Mouse (Mus musculus): ENCODE results near the gene Ehbp1.

The Ehbp1 gene

DNA sequence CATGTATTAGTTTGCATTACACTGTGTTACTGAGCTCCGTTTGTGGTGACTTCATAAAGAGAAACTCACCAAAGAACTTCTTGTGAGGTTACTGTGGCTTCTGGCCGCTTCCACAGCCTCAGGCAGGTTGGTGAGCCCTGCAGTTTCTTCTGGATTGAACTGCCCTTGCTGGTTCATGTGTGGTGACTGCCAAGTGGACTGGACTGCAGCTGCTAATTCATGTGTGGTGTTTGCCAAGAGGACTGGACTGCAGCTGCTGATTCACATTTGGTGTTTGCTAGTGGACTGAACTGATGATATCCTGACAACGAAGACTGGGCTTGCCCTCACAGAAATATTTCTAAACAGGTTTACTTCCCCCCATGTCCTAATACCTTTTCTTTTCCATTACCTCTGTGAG lies 65.4 kb downstream of the Ehbp1 start:
- no peak for DNase-seq

DNA sequence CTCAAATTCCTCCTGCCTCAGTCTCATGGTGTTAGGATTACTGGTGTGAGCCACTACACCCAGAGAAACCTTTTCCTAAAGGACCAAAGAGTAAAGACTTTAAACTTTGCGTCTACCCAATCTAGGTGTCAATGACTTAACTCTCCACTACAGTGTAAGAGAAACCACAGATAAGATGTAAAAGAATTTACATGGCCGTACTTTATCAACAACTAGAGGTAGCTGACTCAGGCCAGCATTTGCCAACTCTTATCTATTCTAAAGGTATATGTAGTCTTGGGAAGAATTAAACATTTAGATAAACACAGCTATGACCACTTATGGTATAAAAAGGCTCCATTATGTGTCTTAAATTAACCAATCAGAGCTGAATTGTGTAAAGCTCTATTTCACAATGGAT lies 67.9 kb downstream of the Ehbp1 start:
- DNase-seq, result no peak

DNA sequence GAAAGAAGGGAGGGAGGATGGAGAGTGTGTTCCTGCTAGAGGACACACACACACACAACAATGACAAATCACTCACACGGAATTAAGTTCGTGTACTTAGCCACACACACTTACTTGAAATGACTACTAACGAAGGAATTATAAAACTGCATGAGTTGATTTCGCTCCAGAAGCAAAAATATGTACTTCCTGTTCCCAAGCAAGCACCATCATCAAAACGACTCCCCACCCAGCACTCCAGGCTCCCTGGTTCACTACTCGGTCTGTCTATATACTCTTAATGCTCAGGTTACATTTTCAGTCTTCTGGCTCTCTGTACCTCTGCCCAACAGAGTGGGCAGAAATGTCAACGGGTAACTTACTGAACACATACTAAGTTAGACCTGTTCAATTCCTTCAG lies 68.7 kb downstream of the Ehbp1 start:
- DNase-seq, result no peak

DNA sequence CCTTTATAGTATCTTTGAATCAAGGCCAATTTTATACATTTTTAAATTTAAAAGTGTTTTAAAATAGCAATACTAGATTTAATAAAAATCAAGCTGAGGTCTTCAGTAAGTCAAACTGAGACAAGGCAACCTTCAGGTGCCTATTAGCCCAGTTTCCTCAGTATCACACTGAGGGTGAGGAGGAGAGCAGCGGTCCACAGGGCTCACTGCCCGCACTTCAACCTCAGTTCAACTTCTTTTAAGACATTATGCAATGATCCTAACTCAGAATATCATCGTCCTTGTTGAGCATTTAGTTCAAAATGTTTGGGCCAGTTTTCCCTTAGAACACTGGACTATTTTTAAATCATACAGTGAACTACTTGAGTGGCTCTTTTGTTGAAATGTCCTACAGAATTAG lies 70.2 kb downstream of the Ehbp1 start:
- DNase-seq, result no peak

DNA sequence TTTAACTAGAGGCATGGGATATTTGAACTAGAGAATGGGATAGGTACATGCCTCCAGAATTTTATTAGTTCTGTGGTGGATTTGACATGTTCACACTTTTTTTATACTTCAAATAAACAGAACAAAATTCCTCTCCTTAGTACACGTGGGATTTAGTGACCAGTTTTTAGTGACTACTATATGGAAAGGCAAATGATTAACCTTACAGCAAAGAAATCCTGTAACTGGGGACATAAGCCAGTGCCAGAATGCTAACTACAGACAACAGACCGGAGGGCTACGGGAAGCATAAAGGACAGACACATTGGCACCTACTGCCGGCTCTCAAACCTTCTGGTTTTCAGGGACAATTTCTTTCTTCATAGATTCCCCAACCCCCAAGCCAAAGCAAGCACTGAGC lies 72.4 kb downstream of the Ehbp1 start:
- DNase-seq, result no peak

DNA sequence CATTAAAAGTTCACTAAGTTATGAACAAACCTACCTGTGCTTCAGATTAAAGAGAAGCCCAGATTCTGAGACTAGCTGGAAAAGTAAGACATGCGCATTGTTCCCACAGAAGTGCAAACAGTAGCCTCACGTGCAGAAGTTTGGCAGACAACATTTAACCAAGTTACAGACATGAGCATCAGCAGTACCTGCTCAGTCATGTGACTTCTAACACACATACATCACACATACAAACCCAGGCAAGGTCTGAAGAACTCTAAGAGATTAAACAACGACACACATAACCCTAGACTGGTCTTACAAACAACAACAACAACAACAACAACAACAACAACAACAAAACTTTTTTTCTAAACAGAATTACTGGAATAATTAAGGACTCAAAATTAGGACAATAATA lies 72.9 kb downstream of the Ehbp1 start:
- no peak for DNase-seq

DNA sequence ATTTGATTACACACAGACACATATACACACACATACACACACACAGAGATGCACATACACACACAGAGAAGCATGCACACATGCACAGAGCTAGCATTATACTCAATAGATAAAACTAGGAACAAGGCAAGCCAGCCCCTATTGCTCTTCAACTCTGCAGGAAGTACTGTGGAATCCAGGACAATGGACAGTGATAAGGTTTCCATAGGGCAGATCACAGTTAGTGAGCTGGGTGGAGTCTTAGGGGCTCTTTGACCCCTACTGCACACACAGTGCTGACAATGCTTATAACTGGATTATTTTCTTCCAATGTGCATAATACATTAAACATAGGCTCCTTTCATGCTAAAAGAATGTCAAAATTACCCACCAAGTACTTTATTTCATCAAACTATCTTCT lies 75.1 kb downstream of the Ehbp1 start:
- no peak for DNase-seq

DNA sequence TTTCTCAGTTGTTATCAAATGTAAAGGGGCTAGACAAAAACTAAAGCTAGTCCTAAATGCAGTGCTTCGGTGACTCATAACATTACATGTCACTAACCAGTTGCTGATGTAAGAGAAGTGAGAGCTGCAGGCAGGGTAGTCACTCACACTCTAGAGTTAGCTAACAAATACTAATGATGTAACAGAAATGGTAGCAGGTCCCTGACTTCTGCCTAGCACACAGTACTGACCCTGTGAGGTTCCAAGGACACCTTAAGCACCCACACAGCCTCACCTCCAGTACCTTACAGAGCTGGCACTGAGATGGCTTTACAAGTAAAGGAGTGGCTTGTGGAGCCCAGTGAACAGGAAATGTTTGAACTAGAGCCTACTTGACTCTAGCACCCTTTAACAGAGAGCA lies 86.7 kb downstream of the Ehbp1 start:
- DNase-seq, result no peak

DNA sequence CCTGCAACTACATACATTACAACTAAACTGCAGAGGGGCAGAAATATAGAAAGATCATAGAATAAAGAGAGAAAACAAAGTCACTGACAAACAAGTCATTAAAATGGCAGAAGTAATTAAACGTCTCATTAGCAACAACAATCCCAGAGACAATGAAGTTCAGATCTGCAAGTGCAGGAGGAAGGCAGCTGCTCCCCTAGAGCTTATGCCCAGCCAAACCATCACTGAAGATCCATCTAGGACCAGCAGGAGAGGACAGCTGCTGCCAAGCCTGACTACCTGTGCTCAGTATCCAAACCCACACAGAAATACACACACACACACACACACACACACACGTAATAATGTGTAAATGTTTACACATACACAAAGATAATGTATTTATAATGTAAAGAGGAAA lies 92.7 kb downstream of the Ehbp1 start:
- DNase-seq, result no peak

DNA sequence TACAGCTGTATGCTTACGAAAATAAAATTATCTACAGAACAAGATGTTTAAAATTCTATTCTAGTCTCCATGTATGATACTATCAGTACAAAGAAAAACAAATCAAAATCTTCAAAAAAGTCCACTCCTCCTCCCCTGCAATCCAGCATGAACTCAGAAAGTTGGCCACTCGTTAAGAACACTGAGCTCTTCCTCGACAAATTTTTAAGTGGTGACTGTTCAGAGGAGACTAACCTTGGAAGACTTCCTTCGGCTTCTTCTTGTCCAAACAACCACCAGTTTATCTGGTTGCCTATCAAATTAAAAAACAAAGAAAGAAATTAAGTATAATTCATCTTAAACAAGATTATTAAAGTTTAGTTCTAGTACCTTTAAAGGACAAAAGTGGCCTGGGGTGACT lies 94.4 kb downstream of the Ehbp1 start:
- DNase-seq, result no peak

DNA sequence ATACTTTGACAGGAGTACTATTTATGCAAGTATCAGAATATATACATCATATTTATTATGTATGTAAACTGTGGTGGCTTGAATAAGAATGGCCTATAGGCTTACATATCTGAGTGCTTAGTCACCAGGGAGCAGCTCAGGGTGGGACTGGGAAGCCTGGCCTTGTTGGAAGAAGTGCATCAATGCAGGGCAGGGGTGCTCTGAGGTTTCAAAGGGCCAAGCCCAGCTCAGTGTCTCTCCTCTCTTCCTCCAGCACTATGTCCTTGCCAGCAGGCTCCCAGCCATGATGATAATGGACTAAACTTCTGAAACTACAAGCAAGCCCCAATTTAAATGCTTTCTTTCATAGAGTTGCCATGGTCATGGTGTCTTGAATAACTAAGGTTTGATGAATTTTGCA lies 95.0 kb downstream of the Ehbp1 start:
- DNase-seq, result no peak

DNA sequence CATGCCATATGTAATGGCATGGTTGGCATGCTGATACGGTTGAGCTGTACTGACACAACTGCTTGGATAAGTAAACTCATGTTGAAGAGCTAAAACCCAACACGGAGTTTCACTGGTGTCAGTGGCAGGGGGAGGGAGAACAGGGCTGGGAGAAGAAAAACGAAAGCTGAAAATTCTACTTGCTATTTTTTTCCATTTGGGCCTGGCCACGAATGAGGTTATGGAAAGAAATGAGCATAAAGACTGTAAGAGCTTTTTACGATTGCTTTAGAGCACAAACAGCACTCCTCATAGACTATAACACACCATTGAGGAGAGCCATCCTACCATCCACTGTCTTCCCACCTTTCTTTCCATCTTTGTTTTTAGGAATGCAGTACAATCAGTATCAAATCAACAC lies 106.5 kb downstream of the Ehbp1 start:
- DNase-seq, result no peak

DNA sequence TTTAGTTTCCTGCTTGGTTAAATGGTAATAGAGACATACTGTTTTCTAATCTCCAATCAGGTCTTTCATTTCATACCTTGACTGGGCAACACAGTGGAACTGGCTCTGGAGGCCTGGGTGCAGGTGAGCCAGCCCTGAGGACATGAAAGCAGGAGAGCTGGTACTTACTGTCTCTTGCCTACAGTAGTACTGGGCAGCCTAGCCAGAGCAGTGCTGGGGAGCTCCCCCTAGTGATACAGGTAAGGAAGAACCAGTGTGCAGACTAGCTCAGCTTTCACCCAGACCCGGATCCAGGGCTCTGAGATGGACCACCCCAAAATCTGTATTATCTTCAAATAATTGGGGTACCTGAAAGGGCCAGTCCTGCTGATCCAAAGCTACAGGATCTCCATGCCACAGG lies 107.4 kb downstream of the Ehbp1 start:
- peak in 1 of 2 experiments; percentile 11 for DNase-seq

DNA sequence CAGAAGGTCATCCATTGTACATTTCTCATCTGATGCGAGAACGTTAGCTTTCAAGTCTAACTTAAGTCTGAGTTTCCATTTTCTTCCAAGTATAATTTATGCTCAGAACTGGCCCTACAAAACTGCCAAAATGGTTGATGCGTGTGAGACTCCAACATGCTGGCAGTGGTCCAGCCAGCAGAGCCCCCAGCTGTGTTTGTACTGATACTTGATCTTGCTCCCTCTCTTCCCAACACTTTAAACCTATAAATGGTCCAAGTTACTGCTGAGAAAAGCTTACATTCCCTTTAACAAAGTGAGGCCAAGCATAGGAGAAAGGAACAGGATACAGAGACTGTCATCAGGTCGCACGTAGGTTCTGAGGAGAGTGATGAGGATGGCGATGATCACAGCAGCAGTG lies 111.2 kb downstream of the Ehbp1 start:
- no peak for DNase-seq

DNA sequence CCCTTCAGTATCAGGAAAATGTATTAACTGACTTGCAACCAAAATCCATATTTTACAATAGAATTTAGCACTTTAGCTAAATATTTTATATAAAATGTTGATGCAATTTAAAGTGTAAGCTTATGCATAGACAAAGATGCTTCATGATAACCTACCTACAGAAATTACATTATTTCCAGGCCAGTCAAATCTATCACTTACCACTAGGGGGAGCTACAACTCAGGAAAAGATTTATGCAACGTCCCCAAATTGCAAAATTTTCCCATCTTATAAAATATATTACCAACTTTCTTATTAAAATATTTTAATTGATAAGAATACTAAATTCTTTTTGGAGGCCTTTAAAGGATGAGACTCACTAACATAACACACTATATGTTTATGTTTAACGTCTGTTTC lies 116.5 kb downstream of the Ehbp1 start:
- peak in 1 of 2 experiments; percentile 17 for DNase-seq

DNA sequence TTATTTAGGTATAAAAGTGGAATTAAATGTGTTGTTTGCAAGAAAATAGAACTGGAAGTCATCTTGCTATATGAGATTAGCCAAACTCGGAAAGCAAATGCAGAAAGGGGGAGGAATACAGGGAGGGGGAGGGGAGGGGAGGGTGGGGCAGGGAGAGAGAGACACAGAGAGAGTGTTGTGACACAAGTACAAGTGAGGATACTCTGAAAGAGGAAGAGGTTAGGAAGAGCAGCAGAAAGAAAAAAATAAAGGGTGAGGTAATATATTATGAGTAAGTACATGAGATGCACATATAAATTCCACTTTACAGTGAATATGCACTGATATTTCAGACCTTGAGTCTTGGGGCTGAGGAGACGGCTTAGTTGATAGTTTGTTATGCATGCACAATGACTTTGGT lies 123.9 kb downstream of the Ehbp1 start:
- no peak for DNase-seq

DNA sequence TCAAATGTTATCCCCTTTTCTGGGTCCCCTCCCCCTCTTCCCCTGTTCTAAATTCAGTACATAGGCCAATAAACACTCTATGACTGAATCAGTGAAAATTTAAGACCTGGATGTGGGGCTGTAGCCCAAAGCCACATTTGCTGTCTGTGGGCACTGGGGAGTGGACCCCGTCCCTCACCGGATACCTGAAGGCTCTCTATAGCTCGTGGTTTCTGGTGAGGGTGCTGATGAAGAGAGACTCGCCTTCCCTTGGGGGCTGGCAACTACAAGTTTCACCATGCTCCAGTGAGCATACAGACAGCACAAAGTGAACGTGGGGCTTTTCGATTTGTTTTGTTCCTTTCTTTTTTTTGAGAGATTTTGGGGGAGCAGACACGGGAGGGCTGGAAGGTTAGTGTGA lies 125.2 kb downstream of the Ehbp1 start:
- no peak for DNase-seq

DNA sequence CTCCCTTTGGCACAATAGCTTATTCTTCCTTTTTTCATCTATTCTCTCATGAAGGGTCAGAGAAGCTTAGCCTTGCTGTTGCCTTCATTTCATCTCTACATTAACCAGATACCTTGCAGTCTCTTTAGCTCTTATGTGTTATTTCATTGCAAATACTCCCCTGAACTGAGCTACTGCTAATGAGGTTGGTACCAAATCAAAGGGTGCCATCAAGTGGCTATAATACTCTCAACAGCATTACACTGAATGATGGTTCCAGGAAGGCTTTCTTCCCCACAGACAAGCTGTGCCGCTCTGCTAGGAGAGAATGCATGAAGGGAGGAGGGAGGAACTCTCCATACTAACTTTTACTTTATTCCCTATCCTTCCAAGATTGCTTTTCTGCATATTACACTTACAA lies 135.5 kb downstream of the Ehbp1 start:
- DNase-seq, result no peak

DNA sequence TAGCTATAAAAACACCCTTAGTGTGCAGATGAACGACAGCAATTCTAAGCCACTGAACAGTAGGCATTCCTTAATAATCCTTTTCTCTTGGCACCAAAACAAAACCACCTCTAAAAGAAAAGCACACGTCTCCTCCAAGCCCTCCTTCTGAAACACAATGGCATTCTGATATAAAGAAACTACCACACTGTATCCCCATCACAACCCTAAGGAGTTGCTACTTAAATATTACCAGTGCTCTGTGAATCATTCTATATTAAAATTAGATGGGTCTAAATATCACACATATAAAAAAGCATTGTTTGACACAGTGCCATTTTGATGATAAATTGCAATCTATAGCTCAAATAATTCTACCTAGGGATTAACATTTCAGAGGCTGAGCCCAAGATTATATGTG lies 135.9 kb downstream of the Ehbp1 start:
- DNase-seq, result no peak

DNA sequence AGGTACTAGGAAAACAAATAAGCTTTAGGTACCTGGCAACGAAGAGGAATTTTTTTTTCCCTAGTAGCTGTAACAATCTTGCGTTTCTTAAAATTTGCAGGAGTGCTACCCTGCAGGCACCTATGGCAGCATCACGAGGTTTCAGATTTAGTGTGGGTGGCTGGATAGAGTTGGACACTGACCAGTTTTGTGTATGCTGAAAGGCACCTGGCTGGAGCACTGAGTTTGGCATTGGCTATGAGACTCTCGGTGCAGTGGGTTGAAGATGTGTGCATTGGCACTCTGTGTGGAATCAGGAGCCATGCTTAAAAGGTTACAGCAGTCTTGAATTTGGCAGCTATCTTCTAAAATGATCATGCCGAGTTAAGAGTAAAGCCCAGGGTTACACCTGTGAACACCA lies 138.7 kb downstream of the Ehbp1 start:
- DNase-seq, result no peak

DNA sequence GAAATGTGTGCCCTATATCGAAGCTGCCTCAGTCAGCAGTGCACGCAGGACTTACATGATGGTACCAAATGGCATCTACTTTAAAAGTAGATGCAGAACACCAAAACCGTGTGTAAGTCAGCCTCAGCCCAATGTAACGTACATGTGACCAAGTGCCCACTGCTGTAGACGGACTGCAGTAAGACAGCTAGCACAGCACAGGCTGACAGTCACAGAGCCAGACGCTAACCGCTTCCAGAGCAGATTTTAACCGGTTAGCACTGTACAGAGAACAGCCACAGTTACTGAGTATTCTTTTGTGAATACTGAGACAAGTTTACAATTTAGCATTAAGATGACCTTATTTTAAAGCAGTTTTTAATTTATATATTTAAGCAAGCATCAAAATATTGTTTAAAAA lies 141.0 kb downstream of the Ehbp1 start:
- no peak for DNase-seq

DNA sequence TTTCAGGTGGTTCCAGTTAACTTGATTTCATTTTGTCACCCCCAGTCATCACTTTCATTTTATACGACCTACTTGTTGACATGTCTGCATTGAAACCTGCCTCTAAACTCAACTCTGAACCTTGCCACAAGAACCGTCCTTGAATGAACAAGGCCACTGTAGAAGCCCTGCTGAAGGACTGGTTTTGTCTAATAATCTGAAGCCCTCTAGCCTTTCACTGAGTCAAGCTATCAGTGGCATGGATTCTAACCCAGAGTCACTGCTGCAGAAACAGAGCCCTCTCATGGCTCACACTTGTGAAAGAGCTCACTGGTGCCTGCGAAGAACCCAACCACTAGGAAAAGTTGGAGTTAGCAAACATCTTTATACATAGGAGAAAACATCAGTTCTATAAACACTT lies 142.2 kb downstream of the Ehbp1 start:
- DNase-seq, result no peak

DNA sequence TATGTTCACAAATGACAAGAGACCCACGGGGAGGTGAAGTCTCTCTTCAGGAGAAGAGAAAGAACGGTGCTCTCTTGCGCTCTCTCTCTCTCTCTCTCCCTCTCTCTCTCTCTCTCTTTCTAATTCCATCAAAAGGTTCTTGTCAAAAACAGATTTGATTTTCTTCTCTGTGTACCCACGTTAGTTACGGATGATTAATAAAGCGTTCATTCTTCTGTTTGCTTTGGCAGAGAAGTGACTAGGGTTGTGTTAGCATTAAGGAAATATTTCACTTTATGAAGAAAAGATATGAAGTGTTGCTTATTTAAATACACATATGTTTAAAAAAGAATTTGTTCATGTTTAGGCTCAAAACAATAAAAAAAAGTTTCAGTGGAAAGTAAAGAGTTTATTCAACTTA lies 143.7 kb downstream of the Ehbp1 start:
- DNase-seq, result no peak

DNA sequence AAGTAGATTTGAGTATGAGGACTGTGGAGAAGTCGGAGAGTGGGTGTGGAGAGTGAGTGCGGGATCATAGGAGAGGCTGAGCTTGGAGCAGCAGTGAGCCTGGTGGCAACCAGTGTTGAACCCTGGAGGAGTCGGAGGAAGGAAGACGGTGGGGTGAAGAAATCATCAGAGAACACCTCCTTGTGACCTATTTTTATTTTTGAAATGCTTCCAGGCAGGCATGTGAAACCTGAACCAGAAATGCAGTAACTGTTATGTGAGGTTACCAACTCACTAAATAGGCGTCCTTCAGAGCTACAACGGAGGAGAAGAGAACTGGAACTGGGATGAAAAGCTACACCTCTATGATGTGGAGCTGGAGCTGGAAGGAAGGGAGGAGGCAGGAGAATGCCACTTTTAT lies 144.2 kb downstream of the Ehbp1 start:
- no peak for DNase-seq

DNA sequence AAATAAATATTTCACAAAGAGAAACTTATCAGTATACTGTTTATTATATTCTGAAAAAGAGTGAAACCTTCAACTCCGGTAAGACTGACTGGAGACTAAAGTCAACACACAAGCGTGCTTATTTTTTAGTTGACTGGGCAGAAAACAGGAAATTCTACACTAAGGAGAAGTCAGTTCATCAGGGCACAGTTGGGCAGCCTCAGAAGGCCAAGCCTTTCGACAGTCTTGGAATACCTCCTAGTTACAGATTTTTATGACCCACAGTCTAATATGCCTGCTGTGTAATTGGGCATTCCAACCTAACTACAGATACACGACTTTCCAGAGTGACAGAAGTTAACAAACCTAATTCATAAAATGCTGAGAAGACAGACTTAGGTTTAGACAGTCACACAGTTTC lies 145.3 kb downstream of the Ehbp1 start:
- no peak for DNase-seq

DNA sequence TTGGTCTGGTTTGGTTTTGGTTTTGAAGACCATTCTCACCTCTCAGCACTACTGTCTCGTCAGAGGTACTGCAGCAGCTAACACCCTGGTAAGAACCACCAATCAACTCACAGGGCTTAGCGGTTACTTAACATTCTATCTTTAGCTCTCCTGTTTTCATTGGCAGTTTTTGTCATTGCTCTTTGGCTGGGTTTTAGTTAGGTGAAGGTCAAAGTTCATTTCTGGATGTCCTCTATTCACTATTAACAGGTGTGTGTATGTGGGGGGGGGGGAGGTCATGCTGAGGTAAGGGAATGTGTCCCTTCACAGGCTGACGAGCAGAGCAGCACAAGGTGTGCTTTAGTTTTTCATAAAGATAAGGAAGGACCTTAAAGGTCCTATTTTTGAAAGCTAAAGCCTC lies 147.5 kb downstream of the Ehbp1 start:
- no peak for DNase-seq

Measured in cerebellum, postnatal 36 days (tissue).